Mouse (Mus musculus) embryonic facial prominence, embryonic 13.5 days (tissue): ENCODE data around the gene Otogl. TPM values are rescaled to one million over a fixed set of nuclear protein-coding genes. Genes with fewer than 3 reads are reported as not detected.

ENCODE experiments used
- ATAC-seq: fragments of 200-750 bp; cut with Nextera tagmentation; 2 replicates; pipeline ENCODE4 v1.8.0; 2017; ENCODE audit warnings: low read depth; ENCODE audit not compliant: insufficient number of reproducible peaks, insufficient read depth, low FRiP score, low TSS enrichment
- H3K27ac ChIP-seq: fragments of 300-500 bp; sonication (generic); 2 replicates; pipeline ENCODE4 v1.5.1; 2015; ENCODE audit warnings: moderate library complexity, mild to moderate bottlenecking, inconsistent platforms
- H3K27me3 ChIP-seq: fragments of 300-500 bp; sonication (generic); 2 replicates; pipeline ENCODE4 v1.6.1; 2015; ENCODE audit warnings: mild to moderate bottlenecking, inconsistent platforms
- H3K36me3 ChIP-seq: fragments of 300-500 bp; sonication (generic); 2 replicates; pipeline ENCODE4 v1.6.1; 2015; ENCODE audit warnings: mild to moderate bottlenecking, inconsistent platforms
- H3K4me1 ChIP-seq: fragments of 300-500 bp; sonication (generic); 2 replicates; pipeline ENCODE4 v1.6.1; 2015; ENCODE audit warnings: inconsistent platforms
- H3K4me2 ChIP-seq: fragments of 300-500 bp; sonication (generic); 2 replicates; pipeline ENCODE4 v1.6.1; 2015; ENCODE audit warnings: moderate library complexity, mild to moderate bottlenecking, inconsistent platforms
- H3K4me3 ChIP-seq: fragments of 300-500 bp; sonication (generic); 2 replicates; pipeline ENCODE4 v1.5.1; 2015; ENCODE audit warnings: mild to moderate bottlenecking, inconsistent platforms
- H3K9ac ChIP-seq: fragments of 300-500 bp; sonication (generic); 2 replicates; pipeline ENCODE4 v1.6.1; 2015; ENCODE audit warnings: mild to moderate bottlenecking, inconsistent platforms
- H3K9me3 ChIP-seq: fragments of 300-500 bp; sonication (generic); 2 replicates; pipeline ENCODE4 v1.6.1; 2016; ENCODE audit warnings: inconsistent platforms
- WGBS: fragments of 180-500 bp; shearing (Covaris S2); methylation state at CpG from one replicate; pipeline ENCODE4 v1.1.7; 2015; ENCODE audit warnings: mixed read lengths; 5-methylcytosine and 5-hydroxymethylcytosine counted together
- polyA plus RNA-seq: library from polyadenylated mRNA; unstranded; fragments of >200 nt; fragmentation: Nextera tagmentation; extraction: Ambion mirVana; gene quantifications from 2 replicates; pipeline ENCODE4 v1.2.1, GENCODE M21; 2015

The Otogl gene
- polyA plus RNA-seq: 0.06 and 0.07 TPM in 2 replicates

DNA sequence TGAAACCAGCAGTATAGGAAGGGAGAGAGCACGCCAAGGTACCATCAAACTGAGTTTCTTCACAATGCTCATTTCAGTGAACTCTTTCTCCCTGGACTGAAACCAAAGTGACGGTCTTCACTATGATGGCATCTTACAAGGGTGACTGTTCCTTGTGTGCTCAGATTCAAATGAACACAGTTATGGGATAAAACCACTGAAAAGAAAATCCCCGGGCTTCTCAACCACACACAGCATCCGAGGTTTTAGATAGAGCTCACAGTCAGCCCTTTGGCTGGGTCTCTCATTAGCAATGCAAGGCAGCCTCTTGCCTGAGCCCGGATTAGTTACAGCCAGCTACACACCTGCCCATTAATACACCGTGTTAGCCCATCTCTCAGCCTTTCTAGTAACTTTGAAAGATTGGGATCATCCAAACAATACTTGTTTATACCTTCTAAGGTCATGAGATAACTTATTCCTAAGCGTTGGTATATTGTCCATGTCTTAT lies at the start of gene Otogl:
Otogl (minus strand) TSS at position 51 of the 490 bp plus-strand sequence.
- Histone ChIP-seq H3K27me3 (no peaks in the 10 kb centered on the region), H3K4me3 (no peak within 1 kb of the TSS), H3K9ac (no peak within 1 kb of the TSS), H3K4me2 (no peak within 1 kb of the TSS), H3K27ac (no peak within 1 kb of the TSS), H3K36me3 (no peaks in the 10 kb centered on the region), H3K9me3 (peaks cover 3% of the 10 kb centered on the region), H3K4me1 (no peaks in the 10 kb centered on the region)
- ATAC-seq: no peak
- 50% methylated on average over 7 of the region's 7 CpGs for WGBS

DNA sequence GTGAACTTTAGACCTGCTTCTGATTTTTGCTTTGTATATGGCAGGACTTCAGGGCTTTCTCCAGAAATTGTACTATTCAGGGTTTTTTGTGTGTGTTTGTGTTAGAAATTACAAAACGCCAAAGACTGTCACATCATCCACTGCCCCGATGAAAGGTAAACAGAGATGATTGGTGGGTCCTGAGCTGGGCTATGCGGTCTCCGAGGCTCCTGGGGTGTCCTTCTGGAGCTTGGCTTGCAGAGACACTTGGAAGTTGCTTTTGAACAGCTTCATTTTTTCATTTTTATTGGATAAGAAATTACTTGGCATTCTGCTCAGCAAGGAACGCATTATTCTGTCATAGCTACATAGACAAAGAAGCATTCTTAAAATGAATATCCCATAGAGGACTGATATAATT lies 44.7 kb upstream of the Otogl start:
- Histone ChIP-seq H3K27me3 (no peaks in the 10 kb centered on the region), H3K9me3 (no peaks in the 10 kb centered on the region), H3K9ac (no peak overlapping the region), H3K4me2 (no peak overlapping the region), H3K36me3 (no peaks in the 10 kb centered on the region), H3K4me1 (no peaks in the 10 kb centered on the region), H3K4me3 (no peak overlapping the region), H3K27ac (no peak overlapping the region)
- WGBS: 93% methylated on average over 5 of the region's 5 CpGs
- ATAC-seq: no peak

DNA sequence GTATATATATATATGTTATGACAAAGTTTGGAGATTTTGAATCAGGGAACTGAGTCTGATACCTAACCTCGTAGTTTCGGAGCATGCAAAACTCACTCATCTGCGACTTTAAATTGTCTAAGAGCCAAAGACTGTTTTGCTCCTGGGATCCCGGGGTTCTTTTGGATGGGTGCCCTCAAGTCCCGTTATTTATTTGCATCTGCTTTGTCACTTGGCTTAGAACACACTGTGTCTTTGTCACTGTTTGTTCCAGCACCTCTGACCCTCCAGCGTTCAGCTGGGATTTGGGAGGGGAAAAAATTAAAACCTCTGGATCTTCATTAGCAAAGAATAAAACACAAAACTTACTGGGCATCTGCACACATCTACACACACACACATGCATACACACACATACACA lies 42.5 kb upstream of the Otogl start:
- no peak overlapping the region for H3K9ac ChIP-seq
- ATAC-seq: no peak
- 69% methylated on average over 6 of the region's 6 CpGs for WGBS

DNA sequence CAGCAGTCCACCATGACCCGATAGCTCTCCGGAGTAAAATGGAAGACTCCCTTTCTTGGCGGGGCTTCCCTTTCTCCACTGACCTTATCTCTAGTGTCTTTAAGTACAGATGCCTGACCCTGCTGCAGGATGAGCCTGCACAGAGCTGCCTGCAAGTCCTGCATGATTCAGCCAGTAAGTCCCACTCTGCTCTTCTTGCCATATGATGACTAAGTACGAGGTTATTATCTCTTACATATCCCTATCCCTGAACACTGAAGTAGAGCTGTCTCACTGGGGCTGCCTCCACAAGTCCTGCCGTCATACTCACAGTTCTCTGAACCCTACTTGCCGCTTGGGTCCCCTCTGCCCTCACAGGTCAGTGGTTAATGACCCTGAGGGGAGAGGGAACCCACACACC lies 39.7 kb upstream of the Otogl start:
- Histone ChIP-seq H3K9ac (no peak overlapping the region), H3K9me3 (no peaks in the 10 kb centered on the region), H3K27me3 (no peaks in the 10 kb centered on the region), H3K4me1 (no peaks in the 10 kb centered on the region), H3K4me2 (no peak overlapping the region), H3K4me3 (no peak overlapping the region), H3K27ac (no peak overlapping the region), H3K36me3 (no peaks in the 10 kb centered on the region)
- WGBS: 87% methylated on average over 6 of the region's 6 CpGs
- no peak for ATAC-seq

More for the DNA sequence above, 42.5 kb upstream of the Otogl start:
- no peaks in the 10 kb centered on the region for H3K4me1 ChIP-seq
- H3K27me3 ChIP-seq: no peaks in the 10 kb centered on the region
- no peak overlapping the region for H3K4me3 ChIP-seq
- no peak overlapping the region for H3K4me2 ChIP-seq
- no peaks in the 10 kb centered on the region for H3K9me3 ChIP-seq
- no peaks in the 10 kb centered on the region for H3K36me3 ChIP-seq
- H3K27ac ChIP-seq: no peak overlapping the region

DNA sequence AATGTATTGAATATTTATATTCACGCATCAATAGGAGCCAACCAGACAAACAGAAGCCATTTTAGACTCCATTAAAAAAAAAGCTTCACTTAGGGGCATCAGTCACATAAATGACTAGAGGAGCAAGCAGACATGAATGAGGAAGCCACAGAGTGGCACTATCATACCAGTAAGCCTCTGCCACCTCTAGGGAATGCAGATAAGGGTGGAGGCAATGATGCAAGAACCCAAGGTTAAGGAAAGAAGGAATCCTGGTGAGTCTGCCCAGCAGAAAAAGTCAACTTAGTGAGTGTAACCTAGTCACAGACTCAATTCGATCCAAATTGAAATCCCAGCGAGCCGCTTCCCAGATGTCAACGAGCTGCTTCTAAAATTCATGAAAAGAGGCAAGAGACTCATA lies 38.0 kb upstream of the Otogl start:
- H3K27ac ChIP-seq: no peak overlapping the region
- H3K4me1 ChIP-seq: no peaks in the 10 kb centered on the region
- H3K9me3 ChIP-seq: no peaks in the 10 kb centered on the region
- H3K4me3 ChIP-seq: no peak overlapping the region
- no peaks in the 10 kb centered on the region for H3K27me3 ChIP-seq
- H3K9ac ChIP-seq: no peak overlapping the region
- no peak overlapping the region for H3K4me2 ChIP-seq
- no peak for ATAC-seq
- whole genome bisulfite sequencing: 92% methylated on average over 5 of the region's 5 CpGs
- H3K36me3 ChIP-seq: no peaks in the 10 kb centered on the region

DNA sequence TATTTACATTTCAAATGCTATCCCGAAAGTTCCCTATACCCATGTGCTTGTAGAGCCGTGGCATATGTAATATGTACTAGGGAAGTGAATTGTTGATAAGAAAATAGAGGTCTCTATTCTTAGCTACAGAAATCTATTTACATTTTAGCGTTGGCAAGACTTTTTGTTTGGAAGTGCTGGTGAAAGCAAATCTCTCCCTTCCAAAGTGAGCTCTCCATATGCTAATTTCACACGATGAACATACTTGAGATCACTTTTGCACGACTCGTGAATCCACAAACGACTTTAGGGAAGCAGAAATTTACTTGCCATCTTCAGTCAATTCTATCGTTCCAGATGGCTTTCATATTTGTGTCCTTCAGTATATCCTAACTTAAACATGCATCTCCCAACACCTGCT lies 36.7 kb upstream of the Otogl start:
- no peaks in the 10 kb centered on the region for H3K27me3 ChIP-seq
- H3K4me2 ChIP-seq: no peak overlapping the region
- H3K4me3 ChIP-seq: no peak overlapping the region
- no peak overlapping the region for H3K9ac ChIP-seq
- no peak for ATAC-seq
- no peaks in the 10 kb centered on the region for H3K4me1 ChIP-seq
- H3K9me3 ChIP-seq: no peaks in the 10 kb centered on the region
- WGBS: 81% methylated on average over 8 of the region's 8 CpGs
- no peak overlapping the region for H3K27ac ChIP-seq
- no peaks in the 10 kb centered on the region for H3K36me3 ChIP-seq

DNA sequence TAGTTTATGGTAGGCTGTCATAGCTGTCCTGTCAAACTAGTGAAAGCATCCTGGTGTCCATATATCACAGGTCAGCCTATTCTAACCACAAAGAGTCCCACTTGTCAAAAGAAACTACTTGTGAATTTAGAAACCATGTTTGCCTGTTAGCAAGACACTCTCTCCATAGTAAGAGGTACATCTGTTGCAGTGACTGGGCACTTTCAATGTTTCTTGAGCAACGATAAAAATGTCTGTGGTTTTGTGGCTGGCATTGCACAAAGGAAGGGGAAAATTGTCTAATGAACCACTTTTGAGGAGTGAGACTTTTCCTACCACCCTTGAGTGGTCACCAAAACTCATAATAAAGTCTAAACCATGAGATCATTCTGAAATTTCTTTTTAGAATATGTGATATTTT lies 36.1 kb upstream of the Otogl start:
- ATAC-seq: no peak

DNA sequence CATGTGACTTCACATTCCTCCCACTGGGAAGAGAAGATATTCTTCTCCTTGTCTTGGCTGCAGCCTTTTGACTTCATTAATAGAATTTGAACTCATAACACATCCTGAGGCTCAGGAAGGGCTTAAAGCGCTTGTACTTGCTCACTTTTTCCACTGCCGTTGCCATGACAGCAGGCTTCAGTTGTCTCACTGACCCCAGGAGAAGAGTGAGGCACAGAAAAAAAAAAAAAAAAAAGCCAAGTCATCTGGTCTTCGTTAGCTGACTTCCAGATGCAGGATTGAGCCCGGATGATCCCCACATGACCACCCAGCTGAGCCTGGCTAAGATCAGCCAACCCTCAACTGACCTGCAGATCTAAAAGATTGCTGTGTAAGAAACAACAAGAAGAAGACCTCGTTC lies 34.4 kb upstream of the Otogl start:
- Histone ChIP-seq H3K4me3 (no peak overlapping the region), H3K4me1 (no peaks in the 10 kb centered on the region), H3K9ac (no peak overlapping the region), H3K27ac (no peak overlapping the region), H3K27me3 (no peaks in the 10 kb centered on the region), H3K9me3 (no peaks in the 10 kb centered on the region), H3K36me3 (no peaks in the 10 kb centered on the region), H3K4me2 (no peak overlapping the region)
- ATAC-seq: no peak
- WGBS: 14% methylated on average over 5 of the region's 5 CpGs

More for the DNA sequence above, 36.1 kb upstream of the Otogl start:
- H3K4me1 ChIP-seq: no peaks in the 10 kb centered on the region
- no peak overlapping the region for H3K9ac ChIP-seq
- WGBS: 62% methylated on average over 1 of the region's 1 CpGs
- H3K27me3 ChIP-seq: no peaks in the 10 kb centered on the region
- H3K36me3 ChIP-seq: no peaks in the 10 kb centered on the region
- no peaks in the 10 kb centered on the region for H3K9me3 ChIP-seq
- no peak overlapping the region for H3K4me3 ChIP-seq
- H3K4me2 ChIP-seq: no peak overlapping the region
- no peak overlapping the region for H3K27ac ChIP-seq

DNA sequence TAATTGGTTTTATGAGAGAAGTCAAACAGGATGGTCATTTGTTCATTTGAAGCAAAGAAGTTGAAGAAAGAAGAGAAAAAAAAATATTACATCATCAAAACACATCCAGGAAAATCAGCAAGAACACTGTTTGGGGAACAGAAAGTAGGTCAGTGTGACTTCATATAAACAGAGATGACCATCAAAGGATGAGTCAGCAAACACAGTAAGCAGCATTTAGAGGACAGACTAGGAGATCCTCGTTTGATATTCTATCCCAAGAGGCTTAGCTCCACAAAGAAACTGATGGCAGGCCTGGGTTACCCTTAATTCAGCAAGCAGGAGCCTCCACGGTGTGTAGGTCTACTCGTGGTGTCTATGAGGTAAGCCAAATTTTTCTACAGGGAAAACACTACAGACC lies 31.9 kb upstream of the Otogl start:
- Histone ChIP-seq H3K9me3 (no peaks in the 10 kb centered on the region), H3K4me1 (no peaks in the 10 kb centered on the region), H3K4me2 (no peak overlapping the region), H3K4me3 (no peak overlapping the region), H3K9ac (no peak overlapping the region), H3K36me3 (no peaks in the 10 kb centered on the region), H3K27me3 (no peaks in the 10 kb centered on the region), H3K27ac (no peak overlapping the region)
- no peak for ATAC-seq
- WGBS: 70% methylated on average over 3 of the region's 3 CpGs

DNA sequence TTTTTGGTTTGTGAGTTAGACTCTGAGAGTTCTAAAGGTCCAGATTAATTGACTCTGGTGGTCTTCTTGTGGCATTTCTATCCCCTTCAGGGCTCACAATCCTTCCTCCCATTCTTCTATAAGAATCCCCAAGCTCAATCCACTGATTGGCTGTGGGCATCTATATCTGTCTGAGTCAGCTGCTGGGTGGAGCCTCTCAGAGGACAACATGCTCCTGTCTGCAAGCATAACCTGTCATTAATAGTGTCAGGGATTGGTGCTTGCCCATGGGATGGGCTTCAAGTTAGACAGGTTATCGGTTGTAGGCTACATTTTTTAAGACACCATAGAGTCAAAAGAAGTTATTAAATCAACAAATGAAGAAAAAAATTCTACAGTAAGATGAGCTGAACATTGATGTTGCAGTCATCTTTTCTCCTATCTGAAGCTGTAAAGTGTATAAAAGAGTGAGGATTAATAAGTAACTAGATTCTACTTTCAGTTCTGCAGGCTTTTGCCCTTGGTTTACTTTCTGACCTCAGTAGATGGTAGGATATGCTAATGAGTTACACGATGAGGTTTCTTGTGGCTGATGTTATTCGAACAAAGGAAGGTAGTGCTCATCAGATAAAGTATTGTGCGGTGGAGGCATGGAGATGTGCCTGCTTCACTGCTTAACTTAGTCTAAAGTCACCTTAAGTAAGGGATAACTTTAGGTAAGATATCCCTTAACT lies 29.4 kb upstream of the Otogl start:
- no peak overlapping the region for H3K27ac ChIP-seq
- WGBS: 92% methylated on average over 4 of the region's 4 CpGs
- H3K4me3 ChIP-seq: no peak overlapping the region
- no peak overlapping the region for H3K4me2 ChIP-seq
- no peaks in the 10 kb centered on the region for H3K36me3 ChIP-seq
- H3K4me1 ChIP-seq: no peaks in the 10 kb centered on the region
- H3K9me3 ChIP-seq: no peaks in the 10 kb centered on the region
- H3K9ac ChIP-seq: no peak overlapping the region
- no peaks in the 10 kb centered on the region for H3K27me3 ChIP-seq
- no peak for ATAC-seq

DNA sequence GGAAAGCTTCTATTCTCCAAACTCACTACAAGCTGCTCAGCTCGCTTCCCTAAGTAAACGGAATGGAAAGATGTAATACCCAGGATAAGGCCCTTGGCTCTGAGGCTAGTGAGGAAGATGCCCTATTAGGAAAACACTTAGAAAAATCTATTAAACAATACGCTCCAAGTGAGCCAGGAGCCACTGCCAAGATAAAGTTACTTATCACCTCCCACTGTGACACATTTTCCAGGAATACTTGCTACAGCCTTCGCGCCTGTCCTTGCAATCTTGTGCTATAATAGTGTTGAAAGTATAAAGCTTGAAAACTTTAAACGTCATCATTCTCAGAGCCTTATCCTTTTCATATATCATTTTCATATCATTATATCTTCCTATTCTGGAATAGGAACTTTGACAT lies 28.4 kb upstream of the Otogl start:
- H3K9ac ChIP-seq: no peak overlapping the region
- H3K4me3 ChIP-seq: no peak overlapping the region
- no peak for ATAC-seq
- no peaks in the 10 kb centered on the region for H3K36me3 ChIP-seq
- 83% methylated on average over 6 of the region's 6 CpGs for WGBS
- H3K9me3 ChIP-seq: no peaks in the 10 kb centered on the region
- H3K4me2 ChIP-seq: no peak overlapping the region
- no peak overlapping the region for H3K27ac ChIP-seq
- H3K27me3 ChIP-seq: no peaks in the 10 kb centered on the region
- H3K4me1 ChIP-seq: no peaks in the 10 kb centered on the region

DNA sequence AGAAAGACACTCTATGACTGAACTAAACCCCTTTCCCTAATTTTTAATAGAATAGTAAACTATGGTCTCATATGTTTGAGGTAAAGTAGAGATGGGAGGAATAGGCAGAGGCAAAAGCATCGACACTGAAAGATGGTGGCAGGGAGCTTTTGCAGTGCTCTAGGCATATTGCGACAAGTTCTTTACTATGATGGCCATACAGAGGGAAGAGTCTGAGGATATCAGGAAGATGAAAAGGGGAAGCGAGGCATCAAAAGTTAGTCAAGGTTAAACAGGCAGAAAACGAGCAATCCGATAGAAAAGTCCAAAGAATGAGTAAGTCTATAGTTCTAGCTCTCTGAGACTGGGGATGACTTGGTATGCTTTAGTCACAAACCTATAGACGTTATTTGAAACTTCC lies 27.9 kb upstream of the Otogl start:
- no peaks in the 10 kb centered on the region for H3K27me3 ChIP-seq
- ATAC-seq: no peak
- 83% methylated on average over 6 of the region's 6 CpGs for WGBS
- no peak overlapping the region for H3K27ac ChIP-seq
- H3K36me3 ChIP-seq: no peaks in the 10 kb centered on the region
- no peak overlapping the region for H3K9ac ChIP-seq
- H3K9me3 ChIP-seq: no peaks in the 10 kb centered on the region
- no peak overlapping the region for H3K4me2 ChIP-seq
- H3K4me1 ChIP-seq: no peaks in the 10 kb centered on the region
- no peak overlapping the region for H3K4me3 ChIP-seq
